Mouse (Mus musculus) left cerebral cortex, adult 8-10 months (tissue): Measurements from ENCODE around the gene Lix1l. TPM values are rescaled to one million over a fixed set of nuclear protein-coding genes. Genes with fewer than 3 reads are reported as not detected.
A peak's percentile ranks its signal among the peaks of the same experiment; 100 is the strongest.
"Not testable (repeated sequence)": the region's sequence is repeated elsewhere in the genome, so short reads cannot be mapped to it uniquely, and the experiment has no call there.

Source experiments
- DNase-seq, 2 experiments: peaks; one replicate each; pipeline ENCODE4 v3.0.0; 2022; ENCODE audit warnings: low spot score in 2 of 2
- total RNA-seq, 4 experiments: library from RNA; stranded (reverse); gene quantifications; 2 replicates each; pipeline ENCODE4 v1.2.4; 2022

The Lix1l gene
- total RNA-seq, 4 experiments from 2014 or later, result 20.3 to 22.9 (median 21.9) TPM

- peak; percentile 95 to 96 for DNase-seq
Measured at GRCm38 (mm10) chr3:96629729-96630600, 29.0 kb downstream of the Lix1l start, which contains the start of gene Rbm8a. Gene Rbm8a, plus strand, starts transcription at chr3:96629933.

DNA sequence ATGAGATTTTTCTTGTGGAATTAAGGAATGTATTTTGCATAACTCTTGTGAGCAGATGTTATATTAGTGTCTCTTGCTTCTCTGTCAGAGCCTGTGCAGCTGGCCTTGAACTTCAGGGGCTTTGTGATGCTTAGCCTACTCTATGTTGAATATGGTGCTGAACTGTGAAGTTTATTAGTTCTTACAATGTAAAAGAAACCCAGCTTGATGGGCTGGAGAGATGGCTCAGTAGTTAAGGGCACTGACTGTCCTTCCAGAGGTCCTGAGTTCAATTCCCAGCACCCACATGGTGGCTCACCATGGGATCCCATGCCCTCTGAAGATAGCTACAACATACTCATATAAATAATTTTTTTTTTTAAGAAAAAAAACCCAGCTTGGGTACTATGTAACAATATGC lies 31.1 kb downstream of the Lix1l start:
- DNase-seq, result no peak

- DNase-seq, result no peak
Measured at GRCm38 (mm10) chr3:96634015-96634414, 33.1 kb downstream of the Lix1l start.

DNA sequence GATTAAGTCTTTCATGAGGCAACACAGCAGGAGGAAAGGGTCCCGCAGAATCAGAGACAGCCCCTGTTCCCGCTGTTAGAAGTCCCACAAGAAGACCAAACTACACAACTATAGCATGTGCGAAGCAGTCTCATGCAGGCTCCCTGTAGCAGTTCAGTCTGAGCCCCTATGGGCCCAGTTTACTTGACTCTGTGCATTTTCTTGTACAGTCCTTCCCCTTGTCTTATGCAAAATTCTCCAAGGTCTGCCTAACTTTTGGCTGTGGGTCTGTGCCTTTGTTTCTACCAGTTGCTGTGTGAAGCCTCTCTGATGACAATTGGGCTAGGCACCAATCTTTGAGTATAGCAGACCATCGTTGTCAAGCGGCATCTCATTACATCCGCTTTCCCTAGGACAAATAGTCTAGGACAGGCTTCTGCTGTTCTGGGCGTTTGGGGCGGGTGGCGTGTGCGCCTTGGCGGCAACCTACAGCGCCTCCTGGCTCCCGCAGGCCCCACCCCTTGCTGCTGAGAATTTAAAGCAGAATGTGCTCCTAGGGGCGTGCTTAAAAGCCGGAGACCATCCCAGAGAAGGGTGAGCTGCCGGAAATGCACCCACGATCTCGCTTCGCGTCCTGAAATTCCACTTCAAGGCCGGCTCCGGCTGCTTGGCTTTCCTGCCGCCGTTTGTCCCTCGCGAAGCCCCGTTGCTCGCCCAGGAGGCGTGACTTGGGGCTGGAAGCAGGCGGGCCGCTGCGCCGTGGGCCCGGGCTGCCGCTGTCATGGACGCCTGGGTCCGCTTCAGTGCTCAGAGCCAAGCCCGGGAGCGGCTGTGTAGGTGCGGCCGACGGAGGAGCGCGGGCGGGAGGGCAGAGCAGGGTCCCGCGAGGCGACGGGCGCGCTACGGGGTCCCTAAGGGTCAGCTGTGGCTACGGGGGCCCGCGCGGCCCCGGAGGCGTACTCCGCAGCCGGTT lies 34.3 kb downstream of the Lix1l start, which contains the start of the genes Pex11b and Gm42957:
Gene Pex11b, plus strand, starts transcription at position 449 of the 952 bp plus-strand sequence.
Gene Gm42957, plus strand, starts transcription at position 547 of the 952 bp plus-strand sequence.
- peak; percentile 82 to 87 for DNase-seq

- no peak for DNase-seq
Measured at GRCm38 (mm10) chr3:96635906-96636305, 35.0 kb downstream of the Lix1l start.

DNA sequence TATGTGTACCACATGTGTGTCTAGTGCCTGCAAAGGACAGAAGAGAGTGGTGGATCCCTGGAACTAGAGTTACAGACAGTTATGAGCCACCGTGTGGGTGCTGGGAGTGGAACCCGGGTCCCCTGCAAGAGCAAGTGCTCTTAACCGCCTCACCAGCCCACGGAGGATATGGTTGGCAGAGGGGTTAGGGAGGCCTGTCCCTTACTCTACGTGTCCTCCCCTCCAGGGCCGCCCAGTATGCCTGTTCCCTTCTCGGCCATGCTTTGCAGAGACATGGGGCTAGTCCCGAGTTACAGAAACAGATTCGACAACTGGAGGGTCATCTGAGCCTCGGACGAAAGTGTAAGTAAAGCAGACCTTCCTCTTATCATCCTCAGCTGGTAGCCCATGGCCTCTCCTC lies 35.5 kb downstream of the Lix1l start:
- DNase-seq, result no peak

- DNase-seq, result no peak
Measured at GRCm38 (mm10) chr3:96639219-96639618, 38.3 kb downstream of the Lix1l start.

GRCm38 (mm10) chr3:96645018-96645649 lies 44.2 kb downstream of the Lix1l start, which contains the start of gene Itga10:
Gene Itga10, plus strand, starts transcription at chr3:96645584.
- DNase-seq, result no peak

DNA sequence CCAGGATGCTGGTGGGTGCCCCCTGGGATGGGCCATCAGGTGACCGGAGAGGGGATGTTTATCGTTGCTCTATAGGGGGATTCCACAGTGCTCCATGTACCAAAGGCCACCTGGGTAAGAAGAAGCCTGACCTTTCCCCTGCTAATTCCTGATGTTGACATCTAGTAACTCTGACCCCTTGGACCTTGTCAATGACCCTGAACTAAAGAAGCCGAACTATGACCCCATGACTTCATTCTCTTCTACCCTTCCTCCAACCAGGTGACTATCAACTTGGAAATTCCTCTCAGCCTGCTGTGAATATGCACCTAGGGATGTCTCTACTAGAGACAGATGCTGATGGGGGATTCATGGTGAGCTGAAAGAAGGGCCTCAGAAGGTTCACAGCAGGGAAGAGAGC lies 46.4 kb downstream of the Lix1l start:
- no peak for DNase-seq

DNA sequence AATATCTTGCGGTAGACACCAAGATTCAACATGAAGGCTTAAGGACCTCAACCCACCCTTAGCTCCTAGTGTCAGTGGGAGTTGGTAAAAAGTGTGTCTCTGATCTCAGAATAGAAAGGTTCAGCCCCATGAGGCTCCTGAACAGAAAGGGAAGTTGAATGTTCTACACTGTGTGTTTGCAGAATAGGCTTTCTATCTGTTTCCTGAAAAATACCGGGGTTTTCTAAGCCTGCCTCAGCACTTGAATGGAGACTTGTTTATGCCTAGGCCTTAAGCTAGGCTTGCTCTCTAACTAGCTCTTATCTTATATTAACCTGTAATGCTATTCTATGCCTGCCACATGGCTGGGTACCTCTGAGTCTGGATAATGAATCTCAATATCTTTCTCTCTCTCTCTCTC lies 60.0 kb downstream of the Lix1l start:
- no peak for DNase-seq

DNA sequence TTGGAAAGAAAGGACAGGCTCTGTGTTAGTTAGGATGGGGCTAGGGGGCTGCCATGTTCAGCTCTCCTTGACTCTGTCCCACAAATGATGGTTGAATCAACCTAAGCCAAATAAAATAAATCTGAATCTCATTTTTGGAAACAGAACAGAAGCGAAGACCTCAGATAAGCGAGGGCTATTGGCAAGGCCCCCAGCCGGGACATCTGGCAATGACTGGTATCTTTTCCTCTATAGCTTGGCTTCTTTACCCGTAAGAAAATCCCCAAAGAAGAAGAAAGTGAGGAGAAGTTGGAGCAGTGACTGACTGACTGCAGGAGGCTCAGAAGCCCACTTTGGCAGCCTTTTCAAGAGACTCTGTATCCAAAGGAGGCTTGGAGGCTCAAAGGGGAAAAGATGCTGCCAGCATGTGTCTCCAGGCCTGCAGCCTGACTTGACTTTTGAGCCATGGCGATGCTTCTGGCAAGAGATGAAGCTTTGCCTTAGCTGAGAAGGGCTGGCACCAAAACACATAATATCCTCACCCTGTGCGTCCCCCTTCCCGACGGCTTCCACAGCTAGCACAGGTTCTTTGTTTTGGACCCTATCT lies 61.9 kb downstream of the Lix1l start:
- no peak for DNase-seq

DNA sequence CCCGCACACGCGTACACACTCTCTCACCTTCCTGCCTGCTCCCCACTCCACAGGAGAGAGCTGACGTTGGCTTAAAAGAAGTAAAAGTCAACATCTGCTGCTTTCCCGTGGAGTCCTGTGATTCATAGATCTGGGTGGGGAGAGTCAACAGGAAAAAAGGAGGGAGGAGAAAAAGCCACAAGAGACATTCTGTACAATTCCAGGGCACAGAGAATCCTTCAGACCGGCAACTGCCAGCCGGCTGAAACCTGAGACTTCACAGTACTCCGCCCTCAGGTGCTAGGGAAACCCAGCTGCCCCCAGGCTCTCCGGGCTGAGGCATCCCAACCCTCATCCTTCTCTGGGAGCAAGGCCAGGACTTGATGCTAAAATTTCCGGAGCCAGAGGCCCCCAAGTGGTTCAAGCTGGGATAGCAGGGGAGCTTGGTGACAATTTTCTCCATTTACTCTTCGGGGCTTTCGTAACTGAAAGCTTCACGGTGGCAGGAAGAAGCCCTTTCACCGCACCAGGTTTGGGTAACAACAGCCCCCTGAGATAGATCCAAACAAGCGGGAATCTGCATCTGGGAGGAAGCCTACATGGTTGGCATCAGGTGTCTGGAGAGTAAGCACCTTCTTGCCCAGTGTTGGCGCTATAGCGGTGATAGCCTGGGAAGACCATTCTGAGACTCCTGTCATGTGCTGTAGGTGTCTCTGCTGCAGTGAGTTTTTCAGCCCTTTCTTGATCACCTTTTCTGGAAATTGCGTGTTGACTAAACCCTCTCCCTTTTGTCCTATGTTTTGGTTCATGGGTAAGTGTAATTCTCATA lies 62.7 kb downstream of the Lix1l start:
- DNase-seq, result peak; percentile 82 to 85

DNA sequence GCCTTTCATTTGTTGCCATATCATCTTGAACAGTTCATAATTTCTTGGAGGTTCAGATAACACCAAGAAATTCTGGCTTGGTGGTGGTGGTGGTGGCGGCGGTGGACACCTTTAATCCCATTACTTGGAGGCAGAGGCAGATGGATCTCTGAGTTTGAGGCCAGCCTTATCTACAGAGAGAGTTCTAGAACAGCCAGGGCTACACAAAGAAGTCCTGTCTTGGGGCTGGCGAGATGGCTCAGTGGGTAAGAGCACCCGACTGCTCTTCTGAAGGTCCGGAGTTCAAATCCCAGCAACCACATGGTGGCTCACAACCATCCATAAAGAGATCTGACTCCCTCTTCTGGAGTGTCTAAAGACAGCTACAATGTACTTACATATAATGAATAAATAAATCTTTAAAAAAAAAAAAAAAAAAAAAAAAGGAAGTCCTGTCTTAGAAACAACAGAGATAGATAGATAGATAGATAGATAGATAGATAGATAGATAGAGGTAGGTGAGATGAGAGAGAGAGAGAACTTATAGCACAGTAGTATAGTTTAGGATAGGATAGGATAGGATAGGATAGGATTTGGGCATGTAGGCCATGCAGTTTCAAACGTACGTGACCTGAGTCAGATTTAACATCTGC lies 64.9 kb downstream of the Lix1l start:
- not testable (repeated sequence) for DNase-seq

GRCm38 (mm10) chr3:96666916-96667315 lies 66.0 kb downstream of the Lix1l start:
- no peak for DNase-seq

GRCm38 (mm10) chr3:96667316-96667715 lies 66.4 kb downstream of the Lix1l start:
- no peak for DNase-seq

DNA sequence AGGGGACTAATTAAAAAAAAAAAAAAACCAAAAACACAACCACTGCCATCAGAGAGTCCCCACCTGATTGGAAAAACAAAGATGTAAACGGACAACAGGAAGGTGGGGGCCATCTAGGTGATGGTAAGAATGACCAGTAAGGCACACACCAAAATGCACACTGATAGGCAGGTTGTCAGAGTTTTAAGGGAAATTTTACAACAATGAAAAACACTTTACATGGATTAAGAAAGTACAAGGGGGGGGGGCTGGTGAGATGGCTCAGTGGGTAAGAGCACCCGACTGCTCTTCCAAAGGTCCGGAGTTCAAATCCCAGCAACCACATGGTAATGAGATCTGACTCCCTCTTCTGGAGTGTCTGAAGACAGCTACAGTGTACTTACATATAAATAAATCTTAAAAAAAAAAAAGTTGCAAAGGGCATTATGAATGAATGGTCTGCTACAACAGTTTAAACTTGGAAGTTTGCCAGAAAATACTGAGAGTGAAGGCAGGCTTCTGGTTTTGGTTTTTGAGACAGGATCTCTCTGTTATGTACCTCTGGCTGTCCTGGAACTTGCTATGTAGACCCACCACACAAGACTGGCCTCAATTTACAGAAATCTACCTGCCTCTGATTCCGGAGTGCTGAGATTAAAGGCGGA lies 67.6 kb downstream of the Lix1l start:
- no peak for DNase-seq

DNA sequence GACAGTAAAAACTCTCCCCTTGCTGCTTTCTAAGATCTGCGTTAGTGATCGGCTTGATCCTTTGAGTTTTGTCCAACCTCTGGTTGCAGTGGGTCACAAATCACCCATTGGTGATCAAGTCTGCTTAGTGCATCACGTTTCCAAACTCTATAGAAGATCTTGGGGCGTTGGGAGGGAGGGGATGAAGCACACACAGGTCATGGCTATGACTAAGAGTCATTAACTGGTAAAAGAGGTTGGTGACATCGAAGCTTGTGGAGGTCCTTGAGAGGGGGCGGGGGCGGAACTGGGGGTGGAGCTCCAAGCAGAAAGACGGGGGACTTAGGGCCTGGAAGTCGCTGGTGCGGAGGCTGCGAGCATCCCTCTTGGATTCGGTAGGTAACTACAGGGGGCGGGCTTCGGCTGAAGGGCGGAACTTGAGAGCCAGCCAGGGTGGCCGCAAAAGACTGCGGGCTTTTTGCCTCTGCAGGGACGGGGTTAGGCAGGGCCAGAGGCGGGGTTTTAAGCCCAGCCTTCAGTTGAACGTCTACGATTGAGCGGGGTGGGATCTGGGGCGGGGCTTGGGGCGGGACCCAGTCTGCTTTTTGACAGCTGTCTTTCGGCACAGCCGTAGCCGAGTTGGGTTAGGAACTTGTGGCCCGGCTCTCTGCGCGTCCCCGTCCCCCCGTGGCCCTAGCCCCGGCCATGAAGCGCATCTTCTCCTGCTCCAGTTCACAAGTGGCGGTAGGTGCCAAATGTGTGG lies 68.9 kb downstream of the Lix1l start, which contains the start of gene Ankrd35:
Gene Ankrd35, plus strand, starts transcription at position 405 of the 742 bp plus-strand sequence.
- DNase-seq, result peak; percentile 57 to 60

- DNase-seq, result no peak
Measured at GRCm38 (mm10) chr3:96671519-96671918, 70.6 kb downstream of the Lix1l start.
